Mouse (Mus musculus) stomach, postnatal 0 days (tissue): ENCODE measurements around the gene Rtl4. TPM values are rescaled to one million over a fixed set of nuclear protein-coding genes. Genes with fewer than 3 reads are reported as not detected.

ENCODE experiments used
- ATAC-seq: fragments of 200-750 bp; cut with Nextera tagmentation; 2 replicates; pipeline ENCODE4 v1.8.0; 2017; ENCODE audit not compliant: low FRiP score, low TSS enrichment
- DNase-seq: peaks from one replicate; pipeline ENCODE4 v3.0.0-alpha.2; 2016; ENCODE audit warnings: low spot score
- H3K27ac ChIP-seq: fragments of 300-500 bp; sonication (generic); replicated peaks from 2 replicates; pipeline ENCODE4 v1.5.1; 2014; ENCODE audit warnings: mild to moderate bottlenecking, control low read depth
- H3K27me3 ChIP-seq: fragments of 300-500 bp; sonication (generic); 2 replicates; pipeline ENCODE4 v1.6.1; 2014; ENCODE audit warnings: low read length; ENCODE audit not compliant: control insufficient read depth, insufficient read depth
- H3K36me3 ChIP-seq: fragments of 300-500 bp; sonication (generic); 2 replicates; pipeline ENCODE4 v1.6.1; 2014; ENCODE audit warnings: low read length, mixed read lengths; ENCODE audit not compliant: control insufficient read depth, insufficient read depth
- H3K4me1 ChIP-seq: fragments of 300-500 bp; sonication (generic); replicated peaks from 2 replicates; pipeline ENCODE4 v1.6.1; 2014; ENCODE audit warnings: antibody characterized with exemption; ENCODE audit not compliant: control insufficient read depth, insufficient read depth
- H3K4me2 ChIP-seq: fragments of 300-500 bp; sonication (generic); replicated peaks from 2 replicates; pipeline ENCODE4 v1.6.1; 2014; ENCODE audit warnings: low read depth, mild to moderate bottlenecking, control low read depth, moderate library complexity
- H3K4me3 ChIP-seq: fragments of 300-500 bp; sonication (generic); 2 replicates; pipeline ENCODE4 v1.5.1; 2014; ENCODE audit warnings: low read depth, low read length, control low read depth
- H3K9ac ChIP-seq: fragments of 300-500 bp; sonication (generic); 2 replicates; pipeline ENCODE4 v1.6.1; 2014; ENCODE audit warnings: mild to moderate bottlenecking, low read length, control low read depth, mixed read lengths
- H3K9me3 ChIP-seq: fragments of 300-500 bp; sonication (generic); 2 replicates; pipeline ENCODE4 v1.6.1; 2016; ENCODE audit warnings: low read length; ENCODE audit not compliant: control insufficient read depth
- CTCF ChIP-seq: IDR thresholded peaks from 2 replicates; pipeline ENCODE4 v1.5.1; 2016; ENCODE audit warnings: antibody characterized with exemption, low read depth, mild to moderate bottlenecking, moderate library complexity
- EP300 ChIP-seq: optimal IDR thresholded peaks from 2 replicates; pipeline ENCODE3; 2016; ENCODE audit warnings: antibody characterized with exemption
- WGBS: fragments of 180-500 bp; shearing (Covaris S2); extraction: QIAGEN DNeasy Blood & Tissue Kit; methylation state at CpG from one replicate; pipeline ENCODE4 v1.1.7; 2014; 5-methylcytosine and 5-hydroxymethylcytosine counted together
- polyA plus RNA-seq: library from polyadenylated mRNA; unstranded; fragments of >200 nt; fragmentation: Nextera tagmentation; extraction: Ambion mirVana; gene quantifications from 2 replicates; pipeline ENCODE4 v1.2.1, GENCODE M21; 2015

Gene Rtl4
- polyA plus RNA-seq, result 0.18 and 0.23 TPM in 2 replicates

DNA sequence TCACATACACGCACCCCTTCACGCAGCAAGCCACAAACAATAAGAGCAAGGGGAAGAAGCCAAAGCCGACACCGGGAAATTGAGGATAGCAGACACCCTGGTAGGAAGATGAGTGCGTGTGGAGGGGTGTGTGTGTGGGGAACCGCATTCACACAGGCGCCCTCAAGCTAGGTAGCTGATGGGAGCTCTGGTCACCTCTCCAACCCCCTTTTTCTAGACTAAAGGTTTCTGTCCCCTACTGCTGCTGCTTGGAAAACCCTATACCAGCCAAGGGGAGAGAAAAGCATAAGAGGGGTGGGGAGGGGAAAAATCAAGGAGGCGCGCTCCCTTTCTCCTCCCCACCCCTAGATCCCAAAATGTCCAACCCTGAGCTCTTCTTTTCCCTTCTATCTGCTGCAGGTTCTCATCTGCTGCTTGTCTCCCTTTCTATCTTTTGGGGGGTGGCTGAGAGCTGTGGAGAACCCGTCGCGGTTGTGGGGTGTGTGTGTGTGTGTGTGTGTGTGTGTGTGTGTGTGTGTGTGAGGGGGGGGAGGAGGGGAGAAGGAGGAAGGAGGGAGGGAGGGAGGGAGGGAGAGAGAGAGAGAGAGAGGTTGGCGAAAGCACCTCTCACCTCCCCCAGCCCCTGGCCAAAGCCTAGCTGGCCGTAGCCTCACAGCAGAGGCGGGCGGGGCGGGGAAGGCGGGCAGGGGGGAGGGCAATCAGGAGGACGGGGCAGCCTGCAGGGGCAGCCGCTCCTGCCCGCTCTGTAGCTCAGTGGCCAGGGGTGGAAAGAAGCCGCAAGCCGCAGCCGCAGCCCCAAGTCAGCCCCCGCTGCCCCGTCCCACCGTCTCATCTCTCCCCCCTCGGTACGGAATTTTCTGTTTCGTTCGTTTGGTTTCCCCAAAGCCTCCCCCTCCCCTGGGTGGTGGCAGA is at the start of gene Rtl4:
TSS of gene Rtl4 (plus strand) at position 701 of the 912 bp plus-strand sequence.
- H3K9ac ChIP-seq, result peak within 1 kb of the TSS; percentile 8; the same call in 1 of the 2 replicates
- peak within 1 kb of the TSS; percentile 37 for H3K4me3 ChIP-seq
- ATAC-seq, result no peak
- H3K4me2 ChIP-seq, result peak within 1 kb of the TSS; percentile 63
- H3K9me3 ChIP-seq, result no peaks in the 10 kb centered on the region
- no peaks in the 10 kb centered on the region for H3K36me3 ChIP-seq
- no peaks in the 10 kb centered on the region for H3K4me1 ChIP-seq
- TF ChIP-seq EP300, result no peak
- no peak for TF ChIP-seq CTCF
- no peak within 1 kb of the TSS for H3K27ac ChIP-seq
- 23% methylated on average over 12 of the region's 31 CpGs for WGBS
- H3K27me3 ChIP-seq, result no peaks in the 10 kb centered on the region
- DNase-seq, result peak; percentile 12

DNA sequence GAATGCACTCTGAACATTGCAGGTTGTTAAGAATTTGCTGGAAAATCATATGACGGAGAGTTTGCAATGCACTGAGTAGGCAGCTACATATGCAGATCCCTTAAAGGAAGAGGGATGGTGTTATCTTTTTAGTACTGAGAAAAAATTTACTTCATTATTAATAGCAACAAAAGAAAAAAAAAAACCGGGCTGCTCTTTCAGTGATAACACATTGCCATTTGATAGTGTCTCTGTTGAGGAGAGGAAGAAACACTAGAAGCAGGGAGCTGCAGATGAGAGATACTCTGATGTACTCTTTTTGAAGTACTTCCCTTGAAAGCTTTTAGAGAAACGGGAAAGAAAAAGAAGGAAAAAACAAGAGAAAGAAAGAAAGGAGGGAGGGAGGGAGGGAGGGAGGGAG is 44.0 kb upstream of the Rtl4 start:
- Histone ChIP-seq H3K27ac (no peak overlapping the region), H3K4me1 (no peaks in the 10 kb centered on the region), H3K36me3 (no peaks in the 10 kb centered on the region), H3K27me3 (no peaks in the 10 kb centered on the region), H3K9me3 (no peaks in the 10 kb centered on the region), H3K9ac (no peak overlapping the region), H3K4me2 (no peak overlapping the region), H3K4me3 (no peak overlapping the region)
- WGBS, result 71% methylated on average over 2 of the region's 3 CpGs
- ATAC-seq, result no peak
- DNase-seq, result no peak
- TF ChIP-seq CTCF, result no peak
- TF ChIP-seq EP300, result no peak

DNA sequence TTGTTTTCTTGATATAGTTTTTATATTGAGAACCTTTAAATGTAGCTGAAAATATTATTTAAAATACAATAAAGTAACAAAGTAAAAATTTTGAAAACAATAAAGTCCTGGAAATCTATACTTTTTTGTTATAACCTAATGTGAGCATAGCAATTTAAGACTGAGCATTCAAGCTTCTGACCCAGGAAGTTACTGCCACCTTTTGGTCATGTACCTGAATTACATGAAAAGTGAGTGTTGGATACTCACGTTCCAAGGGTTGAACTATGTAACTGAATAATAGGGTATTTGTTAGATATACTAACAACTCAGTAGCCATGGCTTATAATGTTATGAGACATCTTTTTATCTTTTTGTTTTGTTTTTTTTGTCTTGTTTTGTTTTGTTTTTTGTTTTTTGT is 43.3 kb upstream of the Rtl4 start:
- Histone ChIP-seq H3K27ac (no peak overlapping the region), H3K4me3 (no peak overlapping the region), H3K36me3 (no peaks in the 10 kb centered on the region), H3K4me1 (no peaks in the 10 kb centered on the region), H3K9me3 (no peaks in the 10 kb centered on the region), H3K4me2 (no peak overlapping the region), H3K9ac (no peak overlapping the region), H3K27me3 (no peaks in the 10 kb centered on the region)
- WGBS, result 50% methylated on average over 1 of the region's 1 CpGs
- TF ChIP-seq EP300 (no peak), CTCF (peak; percentile 37)
- no peak for DNase-seq
- no peak for ATAC-seq

DNA sequence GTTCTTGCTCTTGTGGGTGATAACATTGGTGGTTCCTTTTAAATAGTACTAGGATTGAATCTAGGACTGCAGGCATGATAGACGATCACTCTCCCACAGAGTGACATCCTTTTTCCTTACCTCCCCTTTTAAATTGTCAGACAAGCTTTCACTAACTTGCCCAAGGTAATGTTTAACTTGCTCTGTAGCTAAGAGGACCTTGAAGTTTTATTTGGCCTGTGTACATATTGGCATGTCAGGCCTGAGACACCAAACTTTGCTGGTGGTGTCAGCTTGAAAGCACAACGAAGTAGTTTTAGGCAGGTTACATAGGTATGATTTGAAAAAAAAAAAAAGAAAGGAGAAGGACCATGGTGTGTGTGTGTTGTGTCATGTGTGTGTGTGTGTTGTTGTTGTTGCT is 36.5 kb upstream of the Rtl4 start:
- no peak overlapping the region for H3K4me3 ChIP-seq
- WGBS, result 53% methylated on average over 2 of the region's 2 CpGs
- TF ChIP-seq EP300 (no peak), CTCF (no peak)
- H3K36me3 ChIP-seq, result no peaks in the 10 kb centered on the region
- no peak for ATAC-seq
- H3K4me2 ChIP-seq, result no peak overlapping the region
- H3K27me3 ChIP-seq, result no peaks in the 10 kb centered on the region
- no peak overlapping the region for H3K9ac ChIP-seq
- no peak for DNase-seq
- H3K4me1 ChIP-seq, result no peaks in the 10 kb centered on the region
- no peaks in the 10 kb centered on the region for H3K9me3 ChIP-seq
- H3K27ac ChIP-seq, result no peak overlapping the region

DNA sequence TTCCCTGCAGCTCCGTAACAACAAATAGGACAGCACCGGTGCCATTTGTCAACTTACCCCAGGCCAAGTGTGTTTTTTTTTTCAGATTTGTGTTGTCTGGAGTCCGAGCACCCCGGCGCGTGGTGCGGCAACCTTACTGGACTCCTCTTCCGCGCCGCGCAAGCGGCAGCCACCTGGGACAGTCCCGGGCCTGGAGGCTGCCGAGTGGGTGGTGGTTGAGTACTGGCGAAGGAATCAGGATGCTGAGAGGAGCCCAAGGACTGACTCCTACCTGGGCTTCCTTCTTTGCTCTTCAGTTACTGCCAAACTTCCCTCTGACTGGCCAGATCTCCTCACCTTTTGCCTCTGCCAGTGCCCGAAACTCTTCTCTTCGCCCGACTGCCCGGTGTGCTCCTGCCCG is 965 bp upstream of the Rtl4 start:
- H3K4me1 ChIP-seq, result no peaks in the 10 kb centered on the region

DNA sequence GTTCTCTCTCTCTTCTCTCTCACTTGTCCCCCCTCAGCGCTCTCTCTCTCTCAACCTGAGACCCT is 733 bp upstream of the Rtl4 start, which contains the start of gene Trpc5:
TSS of gene Trpc5 (minus strand) at position 39 of the 65 bp plus-strand sequence.
- WGBS, result 13% methylated on average over 1 of the region's 1 CpGs
- H3K9ac ChIP-seq, result peak within 1 kb of the TSS; percentile 8; the same call in 1 of the 2 replicates

More for the DNA sequence above, 965 bp upstream of the Rtl4 start:
- no peak overlapping the region for H3K9ac ChIP-seq
- no peak overlapping the region for H3K4me3 ChIP-seq
- H3K9me3 ChIP-seq, result no peaks in the 10 kb centered on the region
- H3K27ac ChIP-seq, result no peak overlapping the region
- WGBS, result 29% methylated on average over 18 of the region's 20 CpGs
- peak overlapping the region; percentile 63 for H3K4me2 ChIP-seq
- DNase-seq, result no peak
- no peaks in the 10 kb centered on the region for H3K27me3 ChIP-seq
- no peak for TF ChIP-seq CTCF
- no peak for TF ChIP-seq EP300
- H3K36me3 ChIP-seq, result no peaks in the 10 kb centered on the region
- no peak for ATAC-seq

More for the DNA sequence above, 733 bp upstream of the Rtl4 start, which contains the start of gene Trpc5:
- H3K9me3 ChIP-seq, result no peaks in the 10 kb centered on the region
- TF ChIP-seq EP300 (no peak), CTCF (no peak)
- no peaks in the 10 kb centered on the region for H3K36me3 ChIP-seq
- no peaks in the 10 kb centered on the region for H3K27me3 ChIP-seq
- ATAC-seq (no peak), DNase-seq (no peak)
- H3K27ac ChIP-seq, result no peak within 1 kb of the TSS
- H3K4me1 ChIP-seq, result no peaks in the 10 kb centered on the region
- H3K4me3 ChIP-seq, result peak within 1 kb of the TSS; percentile 37
- peak within 1 kb of the TSS; percentile 63 for H3K4me2 ChIP-seq
